ENCODE assay signal across 9 mouse cellular contexts in the genomic region with DNA sequence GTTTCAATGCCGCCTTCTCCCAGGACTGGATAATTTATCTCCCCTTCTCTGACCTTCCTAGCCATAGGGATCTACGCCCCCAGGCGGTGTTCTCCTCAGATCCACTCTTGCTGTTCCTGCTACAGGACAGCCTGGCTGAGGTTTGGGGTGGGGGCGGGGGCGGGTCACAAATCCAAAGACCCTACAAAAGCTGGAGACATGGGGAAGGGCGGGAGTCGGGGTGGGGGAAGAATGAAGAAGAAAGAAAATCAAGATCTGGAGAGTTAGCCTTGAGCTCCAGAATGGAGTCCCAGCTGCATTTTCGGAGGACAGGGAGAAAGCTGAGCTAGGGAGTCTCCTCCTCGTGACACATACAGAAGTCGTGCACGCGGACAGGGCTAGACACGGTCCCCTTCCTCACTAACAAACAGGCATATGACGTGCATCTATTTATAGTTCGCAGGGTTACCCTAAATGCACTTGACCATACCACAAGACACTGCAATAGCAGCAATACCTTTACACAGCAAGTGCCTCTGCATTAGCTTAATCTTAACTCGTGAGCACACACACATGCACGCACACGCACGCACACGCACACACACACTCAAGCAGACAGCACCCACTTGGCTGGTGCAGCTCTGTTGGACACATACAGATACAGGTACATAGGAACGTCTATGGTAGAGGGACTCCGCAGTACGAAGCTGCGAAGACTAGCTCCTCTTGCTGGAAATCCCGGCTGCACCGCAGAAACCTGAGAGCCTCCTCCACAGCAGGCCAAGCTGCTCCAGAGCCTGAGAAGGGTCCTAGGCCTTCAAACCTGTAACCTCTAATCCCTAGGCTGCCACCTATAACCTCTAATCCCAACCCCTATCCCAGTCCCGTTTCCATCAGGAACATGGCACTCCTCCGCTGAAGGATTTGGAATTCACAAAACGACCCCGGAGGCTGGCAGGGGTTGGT. TPM values are rescaled to one million over a fixed set of nuclear protein-coding genes. Genes with fewer than 3 reads are reported as not detected.
DNase-seq lines count a peak whose midpoint lies in the region; ATAC-seq and TF ChIP-seq lines count a peak whose summit lies in the region.
"Had no signal": no experiment of that assay in that cellular context is flagged by ENCODE, and none has a peak within 500 bp of the region (broad histone marks: within the 10 kb centered on the region; RNA-seq: fewer than 3 reads in every experiment).

No protein-coding gene starts in this region.

- peaks cover 22% of the 10 kb centered on the region for H3K27me3 ChIP-seq in forebrain, postnatal 0 days (ENCODE audit: insufficient read depth, low read length)
- peaks cover 83% of the 10 kb centered on the region for H3K27me3 ChIP-seq in midbrain, embryonic 14.5 days (ENCODE audit: control insufficient read depth, insufficient read depth, low read length)

- H3K9ac ChIP-seq in forebrain, postnatal 0 days: peak overlapping the region; percentile 60
- peak overlapping the region; percentile 73 for H3K9ac ChIP-seq in midbrain, embryonic 14.5 days (replicated peaks; ENCODE audit: low read length)
- H3K9ac ChIP-seq: liver, embryonic 14.5 days had no signal

- no peak for TF ChIP-seq CTCF in forebrain, postnatal 0 days (IDR thresholded peaks at IDR 0.05; ENCODE audit: low read depth)

- WGBS in forebrain, postnatal 0 days: 2% methylated on average over 30 of the region's 30 CpGs
- 2% methylated on average over 30 of the region's 30 CpGs for WGBS in midbrain, embryonic 14.5 days

- peak; percentile 29 for DNase-seq in right cerebral cortex, postnatal 25 days
- no peak for DNase-seq in right cerebral cortex, adult 18-20 months
- DNase-seq in forebrain, postnatal 0 days: peak; percentile 86
- peak; percentile 53 for DNase-seq in midbrain, embryonic 14.5 days
- DNase-seq in c-Kit-positive CD71-positive TER-119-positive erythroid progenitor cells, embryonic 14.5 days (ENCODE audit: low spot score): no peak
- DNase-seq in adrenal gland, postnatal 36 days: no peak
- DNase-seq in lung, postnatal 4 days: no peak

- peak overlapping the region; percentile 55 for H3K4me2 ChIP-seq in forebrain, postnatal 0 days (ENCODE audit: low read depth)
- H3K4me2 ChIP-seq in midbrain, embryonic 14.5 days (ENCODE audit: low read length): peak overlapping the region; percentile 60

- H3K36me3 ChIP-seq in forebrain, postnatal 0 days (ENCODE audit: insufficient read depth): no peaks in the 10 kb centered on the region
- H3K36me3 ChIP-seq in midbrain, embryonic 14.5 days (ENCODE audit: control insufficient read depth, insufficient read depth, low read length): peaks cover 5% of the 10 kb centered on the region; the same call in 1 of the 2 replicates

- H3K4me3 ChIP-seq in forebrain, postnatal 0 days (ENCODE audit: low read depth, low read length): peak overlapping the region; percentile 43
- peak overlapping the region; percentile 48 for H3K4me3 ChIP-seq in midbrain, embryonic 14.5 days (replicated peaks; ENCODE audit: low read depth, low read length)

- H3K4me1 ChIP-seq in forebrain, postnatal 0 days (ENCODE audit: insufficient read depth): no peaks in the 10 kb centered on the region
- no peaks in the 10 kb centered on the region for H3K4me1 ChIP-seq in midbrain, embryonic 14.5 days (ENCODE audit: control insufficient read depth, insufficient read depth, low read length)

- no peak for ATAC-seq in forebrain, postnatal 0 days
- no peak for ATAC-seq in midbrain, embryonic 14.5 days (ENCODE audit: low FRiP score, low TSS enrichment)
- ATAC-seq: intestine, embryonic 16.5 days had no signal

- H3K27ac ChIP-seq in forebrain, postnatal 0 days (ENCODE audit: low read depth, low read length): peak overlapping the region; percentile 89
- peak overlapping the region; percentile 93 for H3K27ac ChIP-seq in midbrain, embryonic 14.5 days (replicated peaks; ENCODE audit: low read depth, low read length)
- H3K27ac ChIP-seq: liver, embryonic 14.5 days had no signal

- no peaks in the 10 kb centered on the region for H3K9me3 ChIP-seq in forebrain, postnatal 0 days (ENCODE audit: low read length)
- no peaks in the 10 kb centered on the region for H3K9me3 ChIP-seq in midbrain, embryonic 14.5 days (ENCODE audit: control insufficient read depth, low read length)

RNA-seq across cellular contexts. Expression of a gene that starts 1.4 kb away (rescaled TPM):
- 23.5 and 37.4 TPM in 2 replicates for total RNA-seq in forebrain, postnatal 0 days (2014; rRNA removed)
- 7.4 and 10.8 TPM in 2 replicates for polyA plus RNA-seq in forebrain, postnatal 0 days (2015; fragmentation: Nextera tagmentation; extraction: Ambion mirVana)
- polyA plus RNA-seq in midbrain, embryonic 14.5 days (2014; fragmentation: Nextera tagmentation; extraction: Ambion mirVana): 7.6 and 8.6 TPM in 2 replicates
- not detected for total RNA-seq in adrenal gland, postnatal 36 days (2021)
- polyA plus RNA-seq: intestine, embryonic 16.5 days had no signal

RNA-seq across cellular contexts. Expression of a gene that starts 12.7 kb away (rescaled TPM):
- 16.5 and 30.8 TPM in 2 replicates for total RNA-seq in forebrain, postnatal 0 days (2014; rRNA removed)
- 8.0 and 8.2 TPM in 2 replicates for polyA plus RNA-seq in forebrain, postnatal 0 days (2015; fragmentation: Nextera tagmentation; extraction: Ambion mirVana)
- 13.9 and 14.8 TPM in 2 replicates for polyA plus RNA-seq in midbrain, embryonic 14.5 days (2014; fragmentation: Nextera tagmentation; extraction: Ambion mirVana)
- 10 to 100 TPM; 11.0 to 11.9 TPM for total RNA-seq in adrenal gland, postnatal 36 days (2021)

RNA-seq across cellular contexts. Expression of a gene that starts 53.2 kb away (rescaled TPM):
- 25.2 and 27.2 TPM in 2 replicates for total RNA-seq in forebrain, postnatal 0 days (2014; rRNA removed)
- 23.1 and 28.4 TPM in 2 replicates for polyA plus RNA-seq in forebrain, postnatal 0 days (2015; fragmentation: Nextera tagmentation; extraction: Ambion mirVana)
- polyA plus RNA-seq in midbrain, embryonic 14.5 days (2014; fragmentation: Nextera tagmentation; extraction: Ambion mirVana): 16.1 and 21.0 TPM in 2 replicates
- 10 to 100 TPM in 1 of 2 experiments, 1 to 10 TPM in 1; 8.8 to 14.1 TPM for total RNA-seq in adrenal gland, postnatal 36 days (2021)

Comparison
In these comparisons a context has a peak if more than half of its experiments do, and no peak if none do; other contexts are left out.
1. DNase-seq: peak in right cerebral cortex, postnatal 25 days (single experiment), forebrain, postnatal 0 days (single experiment) and midbrain, embryonic 14.5 days (single experiment); none in right cerebral cortex, adult 18-20 months (single experiment), c-Kit-positive CD71-positive TER-119-positive erythroid progenitor cells, embryonic 14.5 days (single experiment), adrenal gland, postnatal 36 days (0 of 2) and lung, postnatal 4 days (0 of 2).
2. RNA of a gene that starts 1.4 kb away (total RNA-seq): 23.5 to 37.4 TPM in forebrain, postnatal 0 days; not detected in adrenal gland, postnatal 36 days; every median in the first group is over 10 times any median in the second.